Mouse (Mus musculus): ENCODE measurements around the gene Fis1. TPM values are rescaled to one million over a fixed set of nuclear protein-coding genes. Genes with fewer than 3 reads are reported as not detected.
A peak's percentile ranks its signal among the peaks of the same experiment; 100 is the strongest.
"Not testable (repeated sequence)": the region's sequence is repeated elsewhere in the genome, so short reads cannot be mapped to it uniquely, and the experiment has no call there.

The Fis1 gene
- polyA plus RNA-seq, 2 experiments from 2014 or later: 390 to 404 TPM

- ATAC-seq: no peak
These were observed 12.1 kb upstream of the Fis1 start for GRCm38 (mm10) chr5:136940845-136941560.

- no peak for ATAC-seq
These were observed 10.3 kb upstream of the Fis1 start for GRCm38 (mm10) chr5:136942781-136943180.

GRCm38 (mm10) chr5:136943382-136943781 is 9.7 kb upstream of the Fis1 start:
- no peak for ATAC-seq

- no peak for ATAC-seq
These were observed 8.0 kb upstream of the Fis1 start for GRCm38 (mm10) chr5:136945084-136945483.

- no peak for ATAC-seq
These were observed 5.2 kb upstream of the Fis1 start for GRCm38 (mm10) chr5:136947874-136948273.

GRCm38 (mm10) chr5:136949551-136950336 is 3.3 kb upstream of the Fis1 start:
- ATAC-seq: not testable (repeated sequence)

- ATAC-seq: no peak
These were observed 2.6 kb upstream of the Fis1 start for GRCm38 (mm10) chr5:136950521-136950920.

- ATAC-seq: no peak
These were observed 922 bp upstream of the Fis1 start for GRCm38 (mm10) chr5:136952153-136952552.

- no peak for ATAC-seq
These were observed 421 bp downstream of the Fis1 start for GRCm38 (mm10) chr5:136953440-136953951.

GRCm38 (mm10) chr5:136955622-136956021 is 2.5 kb downstream of the Fis1 start:
- ATAC-seq: no peak

GRCm38 (mm10) chr5:136957250-136957649 is 4.2 kb downstream of the Fis1 start:
- no peak for ATAC-seq

- no peak for ATAC-seq
These were observed 6.0 kb downstream of the Fis1 start for GRCm38 (mm10) chr5:136958991-136959605.

GRCm38 (mm10) chr5:136960053-136960452 is 7.0 kb downstream of the Fis1 start:
- ATAC-seq: no peak

GRCm38 (mm10) chr5:136961334-136961982 is 8.4 kb downstream of the Fis1 start:
- ATAC-seq: no peak

GRCm38 (mm10) chr5:136961983-136962461 is 8.9 kb downstream of the Fis1 start:
- ATAC-seq: peak; percentile 94

GRCm38 (mm10) chr5:136962501-136962900 is 9.4 kb downstream of the Fis1 start:
- peak; percentile 71 for ATAC-seq

GRCm38 (mm10) chr5:136962966-136963540 is 10.0 kb downstream of the Fis1 start:
- no peak for ATAC-seq

- ATAC-seq: no peak
These were observed 12.1 kb downstream of the Fis1 start for GRCm38 (mm10) chr5:136965210-136965609.

GRCm38 (mm10) chr5:136965686-136966085 is 12.6 kb downstream of the Fis1 start:
- no peak for ATAC-seq

GRCm38 (mm10) chr5:136966331-136966730 is 13.3 kb downstream of the Fis1 start, which contains the start of gene Cldn15:
TSS of gene Cldn15 (plus strand) at chr5:136966616.
- ATAC-seq: no peak

- no peak for ATAC-seq
These were observed 13.9 kb downstream of the Fis1 start for GRCm38 (mm10) chr5:136966861-136967455.

- ATAC-seq: no peak
These were observed 14.5 kb downstream of the Fis1 start for GRCm38 (mm10) chr5:136967592-136967991.

Measured in CD4-positive, CD25-positive, alpha-beta regulatory T cell, adult 4 months (primary cell).